Mouse (Mus musculus) forebrain, postnatal 0 days (tissue): ENCODE measurements at regions not wholly inside any gene's neighbourhood (a gene's known extent, or its start where the extent isn't known, plus 50 kb on each side); places are given as distances from the start of the nearest gene placed in this dataset.

Source experiments
- ATAC-seq: fragments of 200-750 bp; cut with Nextera tagmentation; 2 replicates; pipeline ENCODE4 v1.8.0; 2017; ENCODE audit warnings: mild to moderate bottlenecking, moderate library complexity
- DNase-seq: peaks from one replicate; pipeline ENCODE4 v3.0.0-alpha.2; 2015
- H3K27ac ChIP-seq: fragments of 300-500 bp; sonication (generic); 2 replicates; pipeline ENCODE4 v1.5.1; 2014; ENCODE audit warnings: low read depth, mild to moderate bottlenecking, antibody characterized with exemption, low read length, moderate library complexity, mixed read lengths
- H3K27me3 ChIP-seq: fragments of 300-500 bp; sonication (generic); 2 replicates; pipeline ENCODE4 v1.6.1; 2014; ENCODE audit warnings: mild to moderate bottlenecking, low read length, mixed read lengths; ENCODE audit not compliant: insufficient read depth
- H3K36me3 ChIP-seq: fragments of 300-500 bp; sonication (generic); 2 replicates; pipeline ENCODE4 v1.6.1; 2014; ENCODE audit warnings: mild to moderate bottlenecking, moderate library complexity; ENCODE audit not compliant: insufficient read depth
- H3K4me1 ChIP-seq: fragments of 300-500 bp; sonication (generic); 2 replicates; pipeline ENCODE4 v1.6.1; 2014; ENCODE audit warnings: antibody characterized with exemption; ENCODE audit not compliant: insufficient read depth
- H3K4me2 ChIP-seq: fragments of 300-500 bp; sonication (generic); 2 replicates; pipeline ENCODE4 v1.6.1; 2014; ENCODE audit warnings: low read depth, mild to moderate bottlenecking, moderate library complexity
- H3K4me3 ChIP-seq: fragments of 300-500 bp; sonication (generic); 2 replicates; pipeline ENCODE4 v1.5.1; 2014; ENCODE audit warnings: low read depth, low read length, mixed read lengths
- H3K9ac ChIP-seq: fragments of 300-500 bp; sonication (generic); 2 replicates; pipeline ENCODE4 v1.6.1; 2014; ENCODE audit warnings: mild to moderate bottlenecking
- H3K9me3 ChIP-seq: fragments of 300-500 bp; sonication (generic); 2 replicates; pipeline ENCODE4 v1.6.1; 2016; ENCODE audit warnings: low read length
- CTCF ChIP-seq: sonication (generic); IDR thresholded peaks from 2 replicates; pipeline ENCODE4 v1.5.1; 2016; ENCODE audit warnings: antibody characterized with exemption, control low read depth, low read depth
- WGBS: fragments of 180-500 bp; shearing (Covaris S2); extraction: QIAGEN DNeasy Blood & Tissue Kit; methylation state at CpG from one replicate; pipeline ENCODE4 v1.1.7; 2014; 5-methylcytosine and 5-hydroxymethylcytosine counted together

GRCm38 (mm10) chr3:53792541-53792940 is 52.3 kb upstream of the Gm10985 start:
- TF ChIP-seq CTCF, result no peak
- 89% methylated on average over 1 of the region's 1 CpGs for WGBS

GRCm38 (mm10) chr3:53789706-53790105 is 55.2 kb upstream of the Gm10985 start:
- H3K27me3 ChIP-seq, result no peaks in the 10 kb centered on the region
- H3K4me1 ChIP-seq, result no peaks in the 10 kb centered on the region
- H3K4me2 ChIP-seq, result no peak overlapping the region
- H3K36me3 ChIP-seq, result no peaks in the 10 kb centered on the region
- ATAC-seq, result no peak
- no peak overlapping the region for H3K9ac ChIP-seq
- no peaks in the 10 kb centered on the region for H3K9me3 ChIP-seq
- TF ChIP-seq CTCF, result no peak
- no peak for DNase-seq
- H3K27ac ChIP-seq, result no peak overlapping the region
- no peak overlapping the region for H3K4me3 ChIP-seq

More at GRCm38 (mm10) chr3:53792541-53792940, 52.3 kb upstream of the Gm10985 start:
- no peaks in the 10 kb centered on the region for H3K4me1 ChIP-seq
- DNase-seq, result no peak
- no peaks in the 10 kb centered on the region for H3K27me3 ChIP-seq
- ATAC-seq, result no peak
- H3K27ac ChIP-seq, result no peak overlapping the region
- no peaks in the 10 kb centered on the region for H3K36me3 ChIP-seq
- H3K4me3 ChIP-seq, result no peak overlapping the region
- no peak overlapping the region for H3K9ac ChIP-seq
- H3K9me3 ChIP-seq, result no peaks in the 10 kb centered on the region
- H3K4me2 ChIP-seq, result no peak overlapping the region

GRCm38 (mm10) chr3:53785201-53785600 is 59.7 kb upstream of the Gm10985 start:
- no peaks in the 10 kb centered on the region for H3K4me1 ChIP-seq
- TF ChIP-seq CTCF, result no peak
- H3K27ac ChIP-seq, result no peak overlapping the region
- 64% methylated on average over 3 of the region's 3 CpGs for WGBS
- H3K9ac ChIP-seq, result no peak overlapping the region
- no peaks in the 10 kb centered on the region for H3K9me3 ChIP-seq
- H3K4me3 ChIP-seq, result no peak overlapping the region
- no peaks in the 10 kb centered on the region for H3K36me3 ChIP-seq
- no peaks in the 10 kb centered on the region for H3K27me3 ChIP-seq
- H3K4me2 ChIP-seq, result no peak overlapping the region
- ATAC-seq (no peak), DNase-seq (no peak)

DNA sequence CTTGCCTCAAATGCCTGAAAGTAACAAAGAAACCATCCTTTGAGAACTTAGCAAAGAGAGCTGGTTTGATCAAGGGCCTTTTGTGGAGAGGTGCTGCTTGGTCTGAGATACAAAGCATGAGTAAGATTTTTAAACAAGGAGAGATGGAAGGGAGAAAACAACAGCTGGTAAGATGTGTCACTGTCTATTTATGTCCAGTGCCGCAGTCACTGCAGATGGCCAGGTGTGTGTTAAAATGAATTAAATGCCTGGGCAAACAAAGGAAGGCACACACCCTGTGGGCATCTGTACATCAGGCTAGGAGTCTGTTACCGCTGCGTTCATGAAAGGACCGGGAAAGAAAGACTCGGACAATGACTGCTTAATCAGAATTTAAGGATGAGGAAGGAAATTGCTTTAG is 68.2 kb upstream of the Gm10985 start:
- Histone ChIP-seq H3K4me3 (no peak overlapping the region), H3K4me1 (no peaks in the 10 kb centered on the region), H3K27ac (no peak overlapping the region), H3K9me3 (no peaks in the 10 kb centered on the region), H3K36me3 (no peaks in the 10 kb centered on the region), H3K4me2 (no peak overlapping the region), H3K27me3 (no peaks in the 10 kb centered on the region), H3K9ac (no peak overlapping the region)
- no peak for TF ChIP-seq CTCF
- DNase-seq, result no peak
- WGBS, result 24% methylated on average over 5 of the region's 5 CpGs
- 0 out of 2 replicates have a peak, but pooled peaks have one; percentile 6 for ATAC-seq

DNA sequence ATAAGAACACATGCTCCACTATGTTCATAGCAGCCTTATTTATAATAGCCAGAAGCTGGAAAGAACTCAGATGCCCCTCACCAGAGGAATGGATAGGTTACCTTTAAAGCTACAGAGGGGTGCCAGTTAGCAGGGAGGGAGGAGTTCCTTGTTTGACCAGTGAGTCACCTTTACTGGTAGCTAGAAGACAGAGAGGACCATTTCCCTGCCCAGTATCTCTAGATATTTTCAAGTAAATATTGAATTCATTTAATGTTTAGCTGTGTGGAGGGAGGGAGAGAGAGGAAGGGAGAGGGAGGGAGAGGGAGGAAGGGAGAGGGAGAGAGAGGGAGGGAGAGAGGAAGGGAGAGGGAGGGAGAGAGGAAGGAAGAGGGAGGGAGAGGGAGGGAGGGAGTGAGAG is 77.3 kb upstream of the Gm10985 start:
- no peak for TF ChIP-seq CTCF
- no peaks in the 10 kb centered on the region for H3K36me3 ChIP-seq
- no peak for ATAC-seq
- no peak overlapping the region for H3K4me3 ChIP-seq
- H3K9ac ChIP-seq, result no peak overlapping the region
- no peaks in the 10 kb centered on the region for H3K4me1 ChIP-seq
- no peaks in the 10 kb centered on the region for H3K9me3 ChIP-seq
- no peak overlapping the region for H3K4me2 ChIP-seq
- DNase-seq, result no peak
- no peak overlapping the region for H3K27ac ChIP-seq
- H3K27me3 ChIP-seq, result no peaks in the 10 kb centered on the region

DNA sequence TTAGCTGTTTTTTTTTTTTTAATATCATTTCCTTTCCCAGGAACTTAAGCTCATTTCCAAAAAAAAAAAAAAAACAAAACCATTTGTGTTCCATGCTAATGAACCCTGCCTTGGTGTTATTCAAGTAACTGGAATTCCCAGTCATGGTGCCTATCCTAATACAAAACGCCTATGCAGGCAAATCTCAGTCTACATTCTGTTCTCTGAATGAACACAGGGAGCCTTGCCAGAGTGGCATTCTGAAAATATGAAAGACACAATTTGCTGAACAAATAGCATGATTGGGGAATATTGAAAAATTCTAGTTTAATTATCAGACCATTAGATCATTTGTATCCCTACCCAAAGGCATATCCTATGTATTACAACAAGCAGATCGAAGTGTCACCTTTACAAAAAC is 80.9 kb upstream of the Gm10985 start:
- Histone ChIP-seq H3K36me3 (no peaks in the 10 kb centered on the region), H3K27ac (no peak overlapping the region), H3K9ac (no peak overlapping the region), H3K4me2 (no peak overlapping the region), H3K4me1 (no peaks in the 10 kb centered on the region), H3K4me3 (no peak overlapping the region), H3K27me3 (no peaks in the 10 kb centered on the region), H3K9me3 (no peaks in the 10 kb centered on the region)
- DNase-seq (no peak), ATAC-seq (no peak)
- no peak for TF ChIP-seq CTCF
- WGBS, result 69% methylated on average over 2 of the region's 2 CpGs

DNA sequence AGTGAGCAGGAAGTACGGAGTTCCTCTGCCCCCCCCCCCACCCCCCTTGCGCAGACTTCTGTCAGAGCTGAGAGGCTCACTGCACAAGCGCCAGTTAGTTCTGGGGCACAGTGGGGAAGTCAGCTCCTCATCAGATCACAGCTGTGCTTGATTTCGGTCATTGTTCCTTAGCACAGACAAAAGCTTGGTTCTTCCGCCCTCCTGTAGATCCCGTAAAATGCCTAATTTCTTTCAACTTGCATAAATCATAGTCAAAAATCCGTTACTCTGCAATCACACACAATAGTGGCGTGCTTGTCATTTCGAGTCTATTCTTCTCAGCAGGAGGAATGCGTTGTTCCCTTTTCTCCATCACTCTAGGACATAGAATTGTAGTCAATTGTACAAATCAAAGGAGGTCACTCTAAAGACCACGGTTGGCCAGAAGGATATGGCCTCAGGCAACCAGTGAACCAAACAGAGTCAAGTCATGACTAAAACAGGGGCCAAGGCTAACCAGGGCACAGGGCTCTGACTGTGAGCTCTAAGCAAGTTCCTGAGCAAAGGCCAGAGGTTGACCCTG is 83.3 kb upstream of the Gm10985 start:
- Histone ChIP-seq H3K4me3 (no peak overlapping the region), H3K9me3 (no peaks in the 10 kb centered on the region), H3K36me3 (no peaks in the 10 kb centered on the region), H3K27me3 (no peaks in the 10 kb centered on the region), H3K27ac (peak overlapping the region; percentile 2; the same call in 1 of the 2 replicates), H3K4me2 (0 out of 2 replicates have a peak overlapping the region, but pooled peaks have one; percentile 14), H3K4me1 (no peaks in the 10 kb centered on the region; the same call in 1 of the 2 replicates), H3K9ac (no peak overlapping the region)
- no peak for TF ChIP-seq CTCF
- ATAC-seq, result peak; percentile 90
- WGBS, result 32% methylated on average over 11 of the region's 11 CpGs
- DNase-seq, result peak; percentile 45
